Mouse (Mus musculus) ES-E14 (cell line): ENCODE results near the gene Ankrd65. TPM values are rescaled to one million over a fixed set of nuclear protein-coding genes. Genes with fewer than 3 reads are reported as not detected.

Source experiments
- DNase-seq: peaks from one replicate; pipeline ENCODE4 v3.0.0-alpha.2; 2013; ENCODE audit warnings: low read depth, low spot score
- H3K27ac ChIP-seq: 2 replicates; pipeline ENCODE4 v1.5.1; 2012; ENCODE audit warnings: low read depth, mild to moderate bottlenecking, low read length, moderate library complexity, mixed read lengths; ENCODE audit not compliant: poor library complexity, insufficient read depth, severe bottlenecking
- H3K36me3 ChIP-seq: 2 replicates; pipeline ENCODE4 v1.6.1; 2012; ENCODE audit warnings: mild to moderate bottlenecking, low read length, moderate library complexity, mixed read lengths; ENCODE audit not compliant: control insufficient read depth, poor library complexity, insufficient read depth, severe bottlenecking
- H3K4me1 ChIP-seq, 2 experiments: fragments of 150-350 bp in 1 of 2; sonication (generic) in 1 of 2; 2 replicates each; pipeline ENCODE4 v1.6.1; 2012; ENCODE audit warnings: low read length in 2 of 2, mild to moderate bottlenecking in 1 of 2, mixed read lengths in 1 of 2; ENCODE audit not compliant: control insufficient read depth in 2 of 2, insufficient read depth in 2 of 2, poor library complexity in 1 of 2
- H3K4me3 ChIP-seq, 2 experiments: fragments of 150-350 bp in 1 of 2; sonication (generic) in 1 of 2; 2 replicates each; pipeline ENCODE4 v1.5.1; 2012; ENCODE audit warnings: low read length in 2 of 2, low read depth in 1 of 2, mild to moderate bottlenecking in 1 of 2, mixed read lengths in 1 of 2; ENCODE audit not compliant: insufficient read depth in 1 of 2, poor library complexity in 1 of 2, severe bottlenecking in 1 of 2
- H3K9ac ChIP-seq: 2 replicates; pipeline ENCODE4 v1.6.1; 2012; ENCODE audit warnings: low read depth, mild to moderate bottlenecking, low read length, mixed read lengths; ENCODE audit not compliant: poor library complexity, insufficient read depth, severe bottlenecking
- H3K9me3 ChIP-seq: fragments of 150-350 bp; sonication (generic); 2 replicates; pipeline ENCODE4 v1.6.1; 2012; ENCODE audit warnings: low read depth, mild to moderate bottlenecking, low read length; ENCODE audit not compliant: control insufficient read depth, insufficient read depth
- CHD2 ChIP-seq: IDR thresholded peaks from 2 replicates; pipeline ENCODE4 v1.6.1; 2014; ENCODE audit warnings: mild to moderate bottlenecking, low read depth, low read length, inconsistent platforms
- HCFC1 ChIP-seq: IDR thresholded peaks from 2 replicates; pipeline ENCODE4 v1.6.1; 2012; ENCODE audit warnings: low read length, inconsistent platforms, borderline replicate concordance; ENCODE audit not compliant: insufficient read depth
- MAFK ChIP-seq: IDR thresholded peaks from 2 replicates; pipeline ENCODE4 v1.6.1; 2014; ENCODE audit warnings: mild to moderate bottlenecking, low read depth, low read length, inconsistent platforms; ENCODE audit not compliant: insufficient read depth
- ZC3H11A ChIP-seq: IDR thresholded peaks from 2 replicates; pipeline ENCODE4 v1.6.1; 2012; ENCODE audit warnings: low read depth, mild to moderate bottlenecking, inconsistent platforms, low read length, borderline replicate concordance
- ZNF384 ChIP-seq: IDR thresholded peaks from 2 replicates; pipeline ENCODE4 v1.6.1; 2012; ENCODE audit warnings: low read depth, low read length, inconsistent platforms
- in situ Hi-C, 2 experiments: fragments of 600-800 bp; cut with MboI; formaldehyde crosslinking; loops; one replicate each; pipeline ENCODE4 v1.15.1; 2025; ENCODE audit warnings: low sequenced_read_pairs in 2 of 2, inconsistent platforms in 1 of 2; ENCODE audit not compliant: unreplicated experiment in 2 of 2
- total RNA-seq: library from RNA; depleted of rRNA; stranded (reverse); fragments of 300-350 nt; gene quantifications from 2 replicates; pipeline ENCODE4 v1.2.3, GENCODE M21; 2012

Gene Ankrd65
- total RNA-seq, 1 experiment: 0.49 TPM

GRCm38 (mm10) chr4:155760613-155761355, 29.5 kb upstream of the Ankrd65 start, which contains the start of gene Atad3a:
Atad3a (minus strand) TSS chr4:155761093.
- H3K36me3 ChIP-seq: peaks cover 13% of the 10 kb centered on the region
- H3K4me3 ChIP-seq: peak within 1 kb of the TSS; percentile 76 to 88
- DNase-seq: peak; percentile 90
- peak within 1 kb of the TSS; percentile 93 for H3K9ac ChIP-seq
- no peaks in the 10 kb centered on the region for H3K9me3 ChIP-seq
- H3K4me1 ChIP-seq: peaks cover 2 to 3% of the 10 kb centered on the region in 2 experiments; a peak in 3 of 4 replicates
- TF ChIP-seq ZNF384 (peak; percentile 98), HCFC1 (peak; percentile 52; the same call in 1 of the 2 replicates), ZC3H11A (no peak), CHD2 (0 out of 2 replicates have a peak, but pooled peaks have one; percentile 29)
- in situ Hi-C loops: no loop called here
- H3K27ac ChIP-seq: peak within 1 kb of the TSS; percentile 35; the same call in 1 of the 2 replicates

- TF ChIP-seq MAFK (no peak), CHD2 (no peak), ZNF384 (no peak), HCFC1 (no peak), ZC3H11A (no peak)
- Histone ChIP-seq H3K9ac (peak overlapping the region; percentile 78), H3K9me3 (no peaks in the 10 kb centered on the region), H3K36me3 (peaks cover 10% of the 10 kb centered on the region), H3K4me3 (peak overlapping the region; percentile 76 to 88), H3K4me1 (peaks cover 2 to 3% of the 10 kb centered on the region in 2 experiments; a peak in 3 of 4 replicates), H3K27ac (no peak overlapping the region)
- in situ Hi-C loops: no loop called here
- DNase-seq: no peak
These were observed 28.7 kb upstream of the Ankrd65 start for GRCm38 (mm10) chr4:155761356-155762099.

GRCm38 (mm10) chr4:155762357-155762756, 27.9 kb upstream of the Ankrd65 start:
- Histone ChIP-seq H3K9me3 (no peaks in the 10 kb centered on the region), H3K36me3 (peaks cover 3% of the 10 kb centered on the region), H3K27ac (no peak overlapping the region), H3K4me3 (no peak overlapping the region), H3K9ac (no peak overlapping the region), H3K4me1 (peaks cover 2 to 3% of the 10 kb centered on the region in 2 experiments; a peak in 3 of 4 replicates)
- DNase-seq: no peak
- TF ChIP-seq HCFC1 (no peak), MAFK (no peak), ZNF384 (no peak), CHD2 (no peak), ZC3H11A (no peak)
- in situ Hi-C loops: no loop called here

- Histone ChIP-seq H3K4me1 (peaks cover 0 to 4% of the 10 kb centered on the region in 2 experiments; a peak in 1 of 4 replicates), H3K4me3 (peak overlapping the region in 1 of 2 experiments; percentile 59; a peak in 1 of 4 replicates), H3K9me3 (no peaks in the 10 kb centered on the region), H3K27ac (no peak overlapping the region), H3K9ac (no peak overlapping the region), H3K36me3 (no peaks in the 10 kb centered on the region)
- DNase-seq: no peak
- in situ Hi-C loops: no loop called here
- TF ChIP-seq ZC3H11A (no peak), CHD2 (no peak), ZNF384 (no peak), HCFC1 (no peak), MAFK (no peak)
These were observed 20.8 kb upstream of the Ankrd65 start for GRCm38 (mm10) chr4:155769496-155769879.
